Mouse (Mus musculus) adrenal gland, postnatal 36 days (tissue): ENCODE results near the gene Csrnp1. TPM values are rescaled to one million over a fixed set of nuclear protein-coding genes. Genes with fewer than 3 reads are reported as not detected.

Source experiments
- DNase-seq, 2 experiments: peaks; one replicate each; pipeline ENCODE4 v3.0.0; 2021; ENCODE audit warnings: mixed read lengths in 1 of 2
- total RNA-seq, 2 experiments: library from RNA; stranded (reverse); gene quantifications; 2 replicates each; pipeline ENCODE4 v1.2.3; 2021

Gene Csrnp1
- total RNA-seq, 2 experiments from 2014 or later = 35.2 to 46.6 TPM

DNA sequence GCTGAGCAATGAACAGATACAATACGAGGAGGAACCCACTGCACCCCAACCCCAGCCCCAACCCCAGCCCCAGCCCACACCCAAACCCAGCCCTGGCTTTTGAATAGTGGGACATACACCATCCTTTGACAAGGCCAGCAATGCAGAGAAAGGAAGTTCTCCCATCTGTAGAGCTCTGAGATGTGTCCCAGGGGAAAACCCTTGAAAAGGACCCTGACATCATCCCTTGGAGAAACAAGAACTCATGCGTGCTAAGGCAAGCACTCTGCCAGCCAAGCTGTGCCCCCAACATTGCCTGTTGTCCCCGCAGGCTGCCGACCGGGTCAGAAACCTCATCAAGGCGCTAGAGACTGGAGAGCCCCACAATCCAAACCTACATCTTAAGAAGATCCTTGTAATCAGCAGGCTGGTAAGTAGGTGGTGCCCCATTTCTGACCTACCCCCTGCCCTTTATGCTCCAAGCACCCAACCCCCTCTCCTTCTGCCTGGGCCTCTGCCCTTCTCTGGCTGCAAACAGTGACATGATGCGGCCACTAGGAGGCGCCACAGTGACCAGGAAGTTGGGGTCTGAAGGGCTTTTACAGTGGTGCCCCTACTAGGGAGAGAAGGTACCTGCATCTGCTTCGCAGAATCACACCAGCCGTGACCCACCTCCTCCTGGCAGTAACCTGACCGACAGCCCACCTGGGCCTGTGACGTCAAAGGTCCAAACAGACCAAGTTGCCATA is 39.1 kb downstream of the Csrnp1 start:
- peak in 1 of 2 experiments; percentile 32 for DNase-seq

GRCm38 (mm10) chr9:119943326-119943725 is 41.1 kb downstream of the Csrnp1 start:
- no peak for DNase-seq

DNA sequence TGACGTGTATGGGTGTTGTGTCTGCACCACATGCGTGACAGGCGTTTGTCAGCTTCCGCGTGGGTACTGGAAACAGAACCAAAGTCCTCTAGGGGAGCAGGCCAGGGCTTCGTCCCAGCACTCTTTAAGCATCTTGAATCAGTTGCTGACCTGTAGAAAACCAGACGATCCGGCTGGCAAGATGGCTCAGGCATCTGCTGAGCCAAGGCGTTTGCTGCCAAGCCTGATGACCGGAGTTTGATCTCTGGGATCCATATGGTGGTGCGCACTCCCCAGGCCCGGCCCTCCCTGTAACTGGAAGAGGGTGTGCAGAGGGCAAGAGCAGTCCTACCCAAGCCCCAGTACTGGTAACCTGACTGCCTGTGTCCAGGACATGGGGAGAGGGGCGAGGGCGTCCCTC is 42.6 kb downstream of the Csrnp1 start:
- DNase-seq = no peak

GRCm38 (mm10) chr9:119941407-119941806 is 43.1 kb downstream of the Csrnp1 start:
- no peak for DNase-seq

DNA sequence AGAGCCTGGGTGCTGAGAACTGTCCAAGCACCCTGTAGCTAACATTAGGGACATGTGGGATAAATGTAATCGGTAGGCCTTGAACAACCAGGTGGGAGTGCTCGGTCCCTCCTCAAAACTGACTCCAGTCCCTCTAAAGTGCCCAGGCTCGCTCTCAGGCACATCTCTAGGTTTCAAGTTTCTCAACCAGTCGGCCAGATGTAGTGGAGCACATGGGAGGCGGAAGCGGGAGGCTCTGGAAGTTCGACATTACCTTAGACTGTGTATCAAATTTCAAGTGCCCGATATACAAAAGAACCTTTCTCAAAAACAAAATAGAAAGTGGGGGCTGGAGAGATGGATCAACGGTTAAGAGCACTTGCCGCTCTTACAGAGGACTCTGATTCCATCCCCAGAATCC is 44.8 kb downstream of the Csrnp1 start:
- DNase-seq = no peak

DNA sequence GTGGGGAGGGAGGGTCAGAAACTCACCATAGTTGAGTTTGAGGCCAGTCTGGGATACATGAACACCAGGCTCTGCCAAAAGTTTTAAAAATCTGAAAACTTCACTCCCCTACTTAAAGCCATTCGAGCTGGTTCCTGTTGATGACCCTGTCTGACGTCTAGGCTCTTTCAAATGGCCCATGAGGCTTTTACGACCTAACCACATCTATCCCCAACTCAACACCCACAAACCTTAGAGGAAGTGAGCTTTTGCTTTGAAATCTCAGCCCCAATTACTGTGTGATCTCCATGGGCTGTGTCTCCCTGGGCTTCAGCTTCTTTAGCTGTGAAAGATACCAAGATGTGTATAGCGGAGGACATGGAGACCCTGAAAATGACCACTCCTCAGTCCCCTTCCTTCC is 46.0 kb downstream of the Csrnp1 start:
- DNase-seq = no peak

DNA sequence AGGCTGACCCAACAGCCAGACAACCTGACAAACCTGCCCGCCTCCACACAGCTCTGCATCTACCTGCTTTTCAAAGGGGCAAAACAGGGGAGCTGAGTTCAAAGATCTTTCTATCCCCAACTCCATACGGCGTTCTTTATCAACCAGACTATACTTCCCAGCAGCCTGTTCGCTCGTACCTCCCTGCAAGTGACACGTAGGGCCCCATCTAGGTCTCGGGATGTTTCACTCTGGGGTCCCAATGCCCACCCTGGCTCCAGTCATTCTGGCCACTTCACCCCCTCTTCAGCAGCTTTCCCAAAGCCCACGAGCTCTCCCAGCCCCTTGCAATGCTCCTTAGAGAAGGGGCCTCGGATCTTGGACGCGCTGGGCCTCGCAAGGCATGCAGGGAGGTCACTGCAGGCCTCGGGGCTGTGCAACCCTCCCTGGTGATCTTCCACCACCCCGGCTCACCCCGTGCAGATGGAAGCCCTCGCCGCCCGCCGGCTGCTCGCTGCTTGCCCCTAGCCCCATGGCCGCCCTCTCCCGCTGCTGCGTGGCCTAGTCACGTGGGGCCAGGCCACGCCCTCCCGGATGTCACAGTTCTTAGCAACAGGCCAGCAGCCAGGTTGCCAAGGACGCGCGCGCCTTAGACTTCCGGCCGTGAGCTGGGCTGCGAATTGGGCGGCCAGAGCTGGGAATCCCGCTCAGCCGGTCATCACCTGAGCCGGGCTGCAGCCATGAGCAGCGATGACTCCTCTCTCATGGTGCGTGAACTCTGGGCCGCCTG is 47.3 kb downstream of the Csrnp1 start, which contains the start of the genes Gorasp1 and Ttc21a:
Gene Gorasp1, minus strand, starts transcription at position 561 of the 769 bp plus-strand sequence.
Gene Ttc21a, plus strand, starts transcription at position 602 of the 769 bp plus-strand sequence.
- peak; percentile 95 to 97 for DNase-seq

DNA sequence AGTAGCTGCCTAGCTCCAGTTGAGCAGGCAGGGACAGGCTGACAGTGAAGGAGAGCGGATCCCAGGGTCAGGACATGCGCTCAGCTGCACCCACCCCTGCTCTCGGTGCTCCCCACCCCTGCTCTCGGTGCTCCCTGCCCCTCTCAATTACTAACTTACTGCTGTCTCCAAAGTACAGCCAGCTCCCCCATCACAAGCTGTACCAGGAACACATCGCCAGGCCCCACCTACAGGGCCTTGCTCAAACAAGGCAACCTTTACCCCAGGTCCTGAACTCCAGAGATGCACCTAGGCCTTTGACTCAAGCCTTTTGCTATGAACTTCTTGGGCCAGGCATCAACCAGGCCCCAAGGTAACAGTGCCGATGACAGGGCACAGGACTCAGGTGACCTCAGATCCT is 50.8 kb downstream of the Csrnp1 start:
- no peak for DNase-seq

DNA sequence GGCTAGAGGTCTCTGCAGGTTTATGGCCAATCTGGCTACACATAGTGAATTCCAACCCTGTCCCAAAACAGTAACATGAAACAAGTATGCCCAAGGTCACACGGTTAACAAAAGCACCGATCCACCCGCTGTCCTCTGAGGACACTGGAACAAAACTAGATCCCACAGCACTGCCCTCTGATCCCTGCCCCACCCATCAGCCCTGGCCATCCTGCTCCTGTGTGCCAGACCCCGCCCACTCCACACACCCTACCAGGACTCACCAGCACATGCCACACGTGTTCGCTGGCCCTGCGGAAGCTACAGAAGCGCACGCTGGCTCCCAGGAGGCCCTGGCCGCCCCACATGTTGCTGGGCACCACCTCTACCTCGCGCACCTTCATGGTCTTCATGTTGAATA is 52.1 kb downstream of the Csrnp1 start:
- peak in 1 of 2 experiments; percentile 56 for DNase-seq

DNA sequence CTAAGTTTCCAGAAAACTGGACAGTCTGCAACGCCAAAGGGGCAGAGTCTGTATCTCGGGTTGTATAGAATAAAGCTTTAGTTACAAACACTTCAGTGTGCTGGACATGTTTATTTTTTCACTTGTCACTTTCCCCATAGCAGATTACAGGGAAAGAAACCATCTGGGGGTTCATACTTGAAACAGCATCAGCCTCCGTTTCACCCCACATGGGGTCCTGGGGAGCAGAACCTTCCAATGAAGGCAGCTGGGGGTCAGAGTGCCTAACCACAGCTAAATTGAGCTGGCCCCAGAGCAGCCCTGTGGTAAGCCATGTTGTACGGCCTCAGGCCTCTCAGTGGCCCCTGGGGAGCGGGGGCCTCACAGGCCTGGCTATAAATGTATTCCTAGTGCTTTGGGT is 58.0 kb downstream of the Csrnp1 start:
- DNase-seq = no peak

GRCm38 (mm10) chr9:119925729-119926128 is 58.7 kb downstream of the Csrnp1 start:
- DNase-seq = peak in 1 of 2 experiments; percentile 32

DNA sequence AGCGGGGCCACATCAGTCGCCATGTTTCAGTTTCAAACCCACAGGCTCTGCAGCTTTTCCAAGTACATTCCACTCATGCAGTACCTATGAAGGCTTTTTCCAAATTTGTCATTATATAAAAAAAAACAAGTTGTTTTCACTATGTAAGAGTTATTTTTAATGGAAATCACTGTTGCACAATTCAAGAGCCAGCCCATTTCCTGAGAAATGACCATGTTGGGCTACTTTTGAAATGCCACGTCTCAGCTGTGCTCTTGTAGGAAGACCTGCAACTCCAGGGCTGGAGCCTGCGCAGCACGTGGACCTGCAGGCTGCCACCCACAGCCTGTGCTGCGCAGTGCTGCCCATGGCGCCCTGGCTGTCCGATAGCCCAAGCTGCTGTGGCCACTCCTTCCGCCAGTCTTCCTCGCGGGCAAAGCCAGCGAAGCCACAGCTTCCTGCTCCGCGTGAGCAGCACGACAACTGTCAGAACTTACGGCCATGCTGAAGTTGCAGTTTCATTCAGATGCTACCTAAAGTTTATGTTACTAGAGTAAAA is 59.3 kb downstream of the Csrnp1 start:
- DNase-seq = peak; percentile 15 to 17

GRCm38 (mm10) chr9:119923462-119923861 is 61.0 kb downstream of the Csrnp1 start:
- DNase-seq = no peak

Other genes with a start within 250 kb of the Csrnp1 start
- under 1 TPM in 1 of 2 experiments, not detected in 1; 0.03 TPM for gene Scn11a, start 159.2 kb downstream of the Csrnp1 start, total RNA-seq
- gene Wdr48, start 89.8 kb downstream of the Csrnp1 start, total RNA-seq = 10 to 100 TPM; 49.1 to 53.8 TPM
- 10 to 100 TPM; 23.5 to 31.7 TPM for gene Gorasp1, start 47.1 kb downstream of the Csrnp1 start, total RNA-seq
- under 1 TPM in 1 of 2 experiments, not detected in 1; 0.13 TPM for gene Ttc21a, start 47.1 kb downstream of the Csrnp1 start, total RNA-seq
- under 1 TPM; 0.33 to 0.53 TPM for gene Xirp1, start 38.9 kb upstream of the Csrnp1 start, total RNA-seq
- 1 to 10 TPM; 3.4 to 6.8 TPM for gene Cx3cr1, start 85.2 kb upstream of the Csrnp1 start, total RNA-seq
- not detected for gene Ccr8, start 107.5 kb upstream of the Csrnp1 start, total RNA-seq
- gene Slc25a38, start 125.7 kb upstream of the Csrnp1 start, total RNA-seq = 10 to 100 TPM; 23.4 to 23.8 TPM
- 100 to 1,000 TPM; 746 to 780 TPM for gene Rpsa, start 143.0 kb upstream of the Csrnp1 start, total RNA-seq
- under 1 TPM in 1 of 2 experiments, not detected in 1; 0.10 TPM for gene Mobp, start 165.0 kb upstream of the Csrnp1 start, total RNA-seq